Mouse (Mus musculus): ENCODE measurements around the gene Setd5. TPM values are rescaled to one million over a fixed set of nuclear protein-coding genes. Genes with fewer than 3 reads are reported as not detected.

Gene Setd5
- polyA plus RNA-seq, 1 experiment from 2014 or later: 47.1 TPM

- no peaks in the 10 kb centered on the region for H3K9me3 ChIP-seq
- peak; percentile 40 for ATAC-seq (replicated peaks)
- H3K4me3 ChIP-seq: peak overlapping the region; percentile 22; the same call in 1 of the 2 replicates
- peaks cover 11% of the 10 kb centered on the region; the same call in 1 of the 2 replicates for H3K36me3 ChIP-seq (replicated peaks)
- no peaks in the 10 kb centered on the region for H3K27me3 ChIP-seq (replicated peaks)
- H3K4me1 ChIP-seq: peaks cover 23% of the 10 kb centered on the region
- peak overlapping the region; percentile 47 for H3K4me2 ChIP-seq
- H3K27ac ChIP-seq: peak overlapping the region; percentile 76
- WGBS: 27% methylated on average over 4 of the region's 4 CpGs
- 0 out of 2 replicates have a peak overlapping the region, but pooled peaks have one; percentile 2 for H3K9ac ChIP-seq
Measured at GRCm38 (mm10) chr6:113179195-113179733, 102.1 kb downstream of the Setd5 start.

- Histone ChIP-seq H3K9ac (no peak overlapping the region), H3K36me3 (replicated peaks) (no peaks in the 10 kb centered on the region), H3K27me3 (replicated peaks) (no peaks in the 10 kb centered on the region), H3K27ac (no peak overlapping the region), H3K4me1 (peaks cover 11% of the 10 kb centered on the region), H3K4me3 (no peak overlapping the region), H3K9me3 (no peaks in the 10 kb centered on the region), H3K4me2 (no peak overlapping the region)
- WGBS: 74% methylated on average over 9 of the region's 9 CpGs
- no peak for ATAC-seq (replicated peaks)
Measured at GRCm38 (mm10) chr6:113184163-113184562, 107.0 kb downstream of the Setd5 start.

GRCm38 (mm10) chr6:113184866-113185525 lies 107.8 kb downstream of the Setd5 start:
- H3K9ac ChIP-seq: no peak overlapping the region
- ATAC-seq (replicated peaks): no peak
- H3K4me3 ChIP-seq: no peak overlapping the region
- no peak overlapping the region for H3K4me2 ChIP-seq
- no peak overlapping the region for H3K27ac ChIP-seq
- no peaks in the 10 kb centered on the region for H3K27me3 ChIP-seq (replicated peaks)
- H3K9me3 ChIP-seq: no peaks in the 10 kb centered on the region
- H3K4me1 ChIP-seq: peaks cover 5% of the 10 kb centered on the region
- no peaks in the 10 kb centered on the region for H3K36me3 ChIP-seq (replicated peaks)
- 86% methylated on average over 21 of the region's 21 CpGs for WGBS

- Histone ChIP-seq H3K4me2 (peak overlapping the region; percentile 79), H3K4me3 (peak overlapping the region; percentile 89), H3K27me3 (replicated peaks) (no peaks in the 10 kb centered on the region), H3K9ac (peak overlapping the region; percentile 89), H3K4me1 (peaks cover 41% of the 10 kb centered on the region), H3K36me3 (replicated peaks) (no peaks in the 10 kb centered on the region), H3K9me3 (no peaks in the 10 kb centered on the region), H3K27ac (peak overlapping the region; percentile 85)
- 2% methylated on average over 46 of the region's 46 CpGs for WGBS
- ATAC-seq (replicated peaks): peak; percentile 62
Measured at GRCm38 (mm10) chr6:113193765-113194460, 116.7 kb downstream of the Setd5 start.

- 1% methylated on average over 5 of the region's 5 CpGs for WGBS
- no peaks in the 10 kb centered on the region for H3K27me3 ChIP-seq (replicated peaks)
Measured at GRCm38 (mm10) chr6:113194517-113194840, 117.3 kb downstream of the Setd5 start.

GRCm38 (mm10) chr6:113194841-113195595 lies 117.9 kb downstream of the Setd5 start, which contains the start of gene Lhfpl4:
Gene Lhfpl4 (minus strand): TSS chr6:113195384.
- peak; percentile 88 for ATAC-seq (replicated peaks)

More at GRCm38 (mm10) chr6:113194517-113194840, 117.3 kb downstream of the Setd5 start:
- peak overlapping the region; percentile 79 for H3K4me2 ChIP-seq
- peak overlapping the region; percentile 85 for H3K27ac ChIP-seq
- H3K9me3 ChIP-seq: no peaks in the 10 kb centered on the region
- no peaks in the 10 kb centered on the region for H3K36me3 ChIP-seq (replicated peaks)
- H3K4me1 ChIP-seq: peaks cover 41% of the 10 kb centered on the region
- peak overlapping the region; percentile 89 for H3K4me3 ChIP-seq
- H3K9ac ChIP-seq: peak overlapping the region; percentile 89
- ATAC-seq (replicated peaks): peak; percentile 74

GRCm38 (mm10) chr6:113195596-113195992 lies 118.4 kb downstream of the Setd5 start:
- Histone ChIP-seq H3K4me3 (peak overlapping the region; percentile 89), H3K9me3 (no peaks in the 10 kb centered on the region), H3K36me3 (replicated peaks) (no peaks in the 10 kb centered on the region), H3K4me2 (peak overlapping the region; percentile 79), H3K27ac (peak overlapping the region; percentile 85), H3K9ac (peak overlapping the region; percentile 89), H3K27me3 (replicated peaks) (no peaks in the 10 kb centered on the region), H3K4me1 (peaks cover 36% of the 10 kb centered on the region)
- 6% methylated on average over 9 of the region's 9 CpGs for WGBS
- ATAC-seq (replicated peaks): peak; percentile 41

More at GRCm38 (mm10) chr6:113194841-113195595, 117.9 kb downstream of the Setd5 start, which contains the start of gene Lhfpl4:
- no peaks in the 10 kb centered on the region for H3K27me3 ChIP-seq (replicated peaks)
- H3K9me3 ChIP-seq: no peaks in the 10 kb centered on the region
- peak within 1 kb of the TSS; percentile 89 for H3K4me3 ChIP-seq
- WGBS: under 1% methylated on average over 58 of the region's 66 CpGs
- peak within 1 kb of the TSS; percentile 79 for H3K4me2 ChIP-seq
- H3K4me1 ChIP-seq: peaks cover 39% of the 10 kb centered on the region
- H3K27ac ChIP-seq: peak within 1 kb of the TSS; percentile 85
- peak within 1 kb of the TSS; percentile 89 for H3K9ac ChIP-seq
- no peaks in the 10 kb centered on the region for H3K36me3 ChIP-seq (replicated peaks)

Other genes starting within 250 kb of the Setd5 start
- gene Srgap3, start 130.1 kb upstream of the Setd5 start, polyA plus RNA-seq (2015; fragmentation: Nextera tagmentation; extraction: Ambion mirVana): 39.7 and 44.6 TPM in 2 replicates
- gene Thumpd3, start 31.1 kb upstream of the Setd5 start, polyA plus RNA-seq (2015; fragmentation: Nextera tagmentation; extraction: Ambion mirVana): 54.1 and 56.2 TPM in 2 replicates
- gene Lhfpl4, start 118.0 kb downstream of the Setd5 start, polyA plus RNA-seq (2015; fragmentation: Nextera tagmentation; extraction: Ambion mirVana): 75.6 and 80.7 TPM in 2 replicates
- gene Mtmr14, start 160.5 kb downstream of the Setd5 start, polyA plus RNA-seq (2015; fragmentation: Nextera tagmentation; extraction: Ambion mirVana): 40.1 and 40.4 TPM in 2 replicates
- 2.0 and 2.3 TPM in 2 replicates for gene Cpne9, start 204.9 kb downstream of the Setd5 start, polyA plus RNA-seq (2015; fragmentation: Nextera tagmentation; extraction: Ambion mirVana)
- 17.9 and 18.9 TPM in 2 replicates for gene Brpf1, start 229.8 kb downstream of the Setd5 start, polyA plus RNA-seq (2015; fragmentation: Nextera tagmentation; extraction: Ambion mirVana)
- 9.6 and 11.1 TPM in 2 replicates for gene Ogg1, start 249.6 kb downstream of the Setd5 start, polyA plus RNA-seq (2015; fragmentation: Nextera tagmentation; extraction: Ambion mirVana)